Mouse (Mus musculus) embryonic stem cell, embryonic (primary cell): ENCODE measurements around the gene 1700013F07Rik.

ENCODE experiments used
- CTCF ChIA-PET, 4 experiments: fragments of 300-600 bp in 2 of 4; fragments of 350-600 bp in 2 of 4; sonication (Branson Sonifier 250); formaldehyde crosslinking; loops; one replicate each; lab custom pipeline; 2022; ENCODE audit warnings: inconsistent platforms in 2 of 4; lab: Charles Lee
- POLR2A ChIA-PET, 4 experiments: fragments of 300-600 bp in 2 of 4; fragments of 350-600 bp in 2 of 4; sonication (Branson Sonifier 250); formaldehyde crosslinking; loops; one replicate each; lab custom pipeline; 2022; ENCODE audit warnings: antibody characterized with exemption in 4 of 4, inconsistent platforms in 1 of 4; lab: Charles Lee

1700013F07Rik gene

GRCm38 (mm10) chr3:108533951-108534350 is at the start of gene 1700013F07Rik:
TSS of gene 1700013F07Rik (plus strand) at chr3:108534150.
- ChIA-PET CTCF (no interaction called here), POLR2A (interaction anchor here in 2 of 4 experiments (0.5 to 0.6 kb wide), 2 partner anchors 106 to 145 kb away, joined by 3 read pairs; no protein-coding TSS in a partner anchor)

DNA sequence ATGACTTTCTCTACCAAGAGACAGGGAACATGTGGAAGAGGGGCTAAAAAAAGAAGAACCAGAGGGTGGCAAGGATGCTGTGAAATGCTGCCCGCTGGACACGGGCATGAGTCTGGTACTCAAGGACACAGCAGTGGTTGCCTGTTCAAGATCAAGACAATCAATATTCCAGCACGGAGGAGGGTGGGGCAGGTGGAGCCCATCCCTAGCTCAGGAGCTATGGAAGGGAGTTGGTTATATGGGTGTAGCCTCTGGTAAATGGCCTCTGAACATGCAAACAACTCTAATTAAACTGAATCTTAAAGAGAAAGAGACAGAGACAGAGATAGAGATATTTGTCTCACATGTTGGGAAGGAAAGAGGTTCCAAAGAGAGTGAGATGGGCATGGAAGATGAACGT is 49.2 kb upstream of the 1700013F07Rik start:
- ChIA-PET CTCF (no interaction called here), POLR2A (no interaction called here)

DNA sequence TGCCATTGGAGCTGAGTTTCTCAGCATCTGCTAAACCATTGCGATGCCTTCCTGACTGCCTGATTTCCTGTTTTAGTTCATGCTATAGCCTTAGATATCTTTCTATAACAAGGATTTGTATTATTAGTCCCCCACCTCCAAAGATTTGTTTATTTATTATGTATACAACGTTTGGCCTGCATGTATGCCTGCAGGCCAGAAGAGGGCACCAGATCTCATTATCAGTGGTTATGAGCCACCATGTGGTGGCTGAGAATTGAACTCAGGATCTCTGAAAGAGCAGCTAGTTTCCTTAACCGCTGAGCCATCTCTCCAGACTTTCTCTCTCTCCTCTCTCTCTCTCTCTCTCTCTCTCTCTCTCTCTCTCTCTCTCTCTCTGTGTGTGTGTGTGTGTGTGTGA is 44.0 kb upstream of the 1700013F07Rik start:
- CTCF ChIA-PET: interaction anchor here in 3 of 4 experiments (0.6 to 2.0 kb wide), 15 partner anchors 23 to 1250 kb away, joined by 3 to 15 read pairs (median 4); partner anchors contain the start of genes Prpf38b (in 1 of the 3) and Stxbp3 (in 1 of the 3)
- POLR2A ChIA-PET: interaction anchor here in 3 of 4 experiments (0.6 to 3.9 kb wide), 11 partner anchors 11 to 1157 kb away, joined by 3 to 13 read pairs (median 3); partner anchors contain the start of gene Sars (in 2 of the 3)

DNA sequence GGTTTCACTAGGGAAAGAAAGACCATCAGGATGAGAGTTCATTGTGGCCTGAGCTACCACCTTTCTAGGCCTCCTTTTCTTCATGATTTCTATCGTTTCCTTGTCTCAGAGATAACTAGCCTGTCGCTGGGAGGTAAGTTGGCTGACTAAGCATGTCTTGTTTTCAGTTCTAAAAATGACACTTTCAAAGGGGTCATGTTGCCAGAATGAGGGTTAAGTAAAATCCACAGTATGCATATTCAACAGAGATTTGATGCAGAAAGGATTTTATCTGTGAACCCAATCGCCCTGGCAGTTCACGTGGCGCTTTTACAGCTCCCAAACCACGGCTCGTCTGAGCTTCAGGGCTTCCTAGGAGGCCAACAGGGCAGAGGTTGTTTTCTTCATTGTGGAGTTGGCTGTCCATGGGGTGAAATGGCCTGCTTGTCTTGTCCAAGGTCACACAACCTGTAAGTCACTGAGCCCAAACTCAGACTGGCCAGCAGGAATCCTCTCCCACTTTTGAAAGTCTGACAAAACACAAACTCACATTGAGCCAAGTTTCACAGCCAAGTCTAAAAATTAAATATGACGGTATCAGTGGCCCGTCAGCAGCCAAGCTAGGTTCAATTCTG is 39.0 kb upstream of the 1700013F07Rik start:
- ChIA-PET POLR2A (interaction anchor here in 1 of 4 experiments (0.7 kb wide), 1 partner anchor 51 kb away, joined by 3 read pairs; no protein-coding TSS in a partner anchor), CTCF (no interaction called here)

GRCm38 (mm10) chr3:108495486-108495885 is 38.5 kb upstream of the 1700013F07Rik start:
- ChIA-PET POLR2A (no interaction called here), CTCF (no interaction called here)

DNA sequence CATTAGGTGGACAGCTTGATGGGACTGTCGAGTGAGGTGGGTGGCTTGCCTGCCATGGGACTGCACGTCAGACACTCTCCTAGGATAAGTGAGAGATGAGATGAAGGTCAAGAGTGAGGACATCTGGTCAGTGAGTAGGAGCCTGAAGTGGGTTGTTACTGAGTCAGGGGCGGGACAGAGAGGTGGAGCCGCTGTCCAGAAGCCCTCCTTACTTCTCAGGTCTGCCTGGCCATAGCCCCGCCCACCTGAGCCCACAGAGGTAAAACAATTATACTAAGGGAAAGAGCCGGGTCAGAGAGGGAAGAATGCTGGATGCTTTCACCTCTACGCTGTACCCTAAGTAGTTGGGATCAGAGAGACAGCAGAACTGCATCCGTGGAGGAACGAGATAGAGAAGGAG is 36.3 kb upstream of the 1700013F07Rik start:
- ChIA-PET CTCF (interaction anchor here in 1 of 4 experiments (0.6 to 0.9 kb wide), 2 partner anchors 38 to 40 kb away, joined by 3 to 11 read pairs; no protein-coding TSS in a partner anchor), POLR2A (interaction anchor here in 2 of 4 experiments (0.6 to 1.2 kb wide), 3 partner anchors 13 to 53 kb away, joined by 3 to 4 read pairs (median 4); no protein-coding TSS in a partner anchor)

- ChIA-PET CTCF (no interaction called here), POLR2A (no interaction called here)
Observed at GRCm38 (mm10) chr3:108499826-108500225, 34.1 kb upstream of the 1700013F07Rik start.

DNA sequence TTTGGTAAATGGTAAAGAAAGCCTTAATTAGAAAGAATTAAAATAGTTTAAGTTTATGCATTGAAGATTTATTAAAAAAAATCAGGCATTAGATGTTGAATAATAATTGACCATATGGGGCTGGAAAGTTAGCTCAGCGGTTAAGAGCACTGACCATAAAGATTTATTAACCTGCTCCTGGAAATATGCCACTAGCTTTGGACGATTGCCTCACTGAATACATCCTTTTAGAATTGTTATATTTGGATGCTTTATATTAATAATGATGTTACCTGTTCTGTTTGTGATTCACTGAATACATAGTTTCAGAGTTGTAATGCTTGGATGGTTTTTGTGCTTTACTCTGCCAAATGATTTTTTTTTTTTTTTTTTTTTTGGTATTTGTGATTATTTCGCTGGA is 32.5 kb upstream of the 1700013F07Rik start:
- ChIA-PET CTCF (interaction anchor here in 1 of 4 experiments (0.7 kb wide), 1 partner anchor 1324 kb away, joined by 4 read pairs; no protein-coding TSS in a partner anchor), POLR2A (interaction anchor here in 1 of 4 experiments (0.7 to 1.0 kb wide), 2 partner anchors 57 to 64 kb away, joined by 3 read pairs; no protein-coding TSS in a partner anchor)

- ChIA-PET CTCF (no interaction called here), POLR2A (no interaction called here)
Observed at GRCm38 (mm10) chr3:108503908-108504307, 30.0 kb upstream of the 1700013F07Rik start.

DNA sequence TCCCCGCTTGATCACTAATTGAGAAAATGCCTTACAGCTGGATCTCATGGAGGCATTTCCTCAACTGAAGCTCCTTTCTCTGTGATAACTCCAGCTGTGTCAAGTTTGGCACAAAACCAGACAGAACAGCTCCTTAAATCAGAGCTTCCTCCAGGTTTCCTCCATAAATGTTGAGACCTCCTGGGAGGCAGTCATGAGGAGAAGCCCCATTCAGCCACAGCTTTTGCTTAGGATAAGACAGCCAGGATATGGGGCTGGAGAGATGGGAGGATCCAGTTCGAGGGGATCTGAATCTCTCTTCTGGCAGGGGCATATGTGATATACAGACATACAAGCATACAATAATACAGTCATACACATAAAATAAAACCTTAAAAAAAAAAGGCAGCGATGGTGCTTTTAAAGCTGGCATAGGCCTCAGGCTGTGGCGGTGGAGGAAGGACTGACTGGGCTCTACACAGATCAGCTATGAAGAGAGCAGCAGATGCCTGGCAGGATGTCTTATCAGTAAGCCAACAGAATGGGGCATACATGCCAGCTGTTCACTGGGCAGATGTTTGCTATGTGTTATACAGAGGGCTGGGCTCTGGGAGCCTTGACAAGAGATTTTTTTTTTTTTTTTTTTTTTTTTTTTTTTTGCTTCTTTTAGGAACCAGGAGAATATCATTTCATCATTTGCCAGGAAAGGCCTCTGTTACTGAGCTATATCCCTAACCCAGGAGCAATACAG is 25.0 kb upstream of the 1700013F07Rik start:
- POLR2A ChIA-PET: interaction anchor here (0.5 to 1.0 kb wide), 5 partner anchors 21 to 298 kb away, joined by 3 to 5 read pairs (median 4); partner anchors contain the start of gene Atxn7l2 (in 1 of the 4)
- CTCF ChIA-PET: interaction anchor here in 2 of 4 experiments (0.6 to 0.7 kb wide), 2 partner anchors 29 kb away, joined by 3 to 6 read pairs; no protein-coding TSS in a partner anchor

DNA sequence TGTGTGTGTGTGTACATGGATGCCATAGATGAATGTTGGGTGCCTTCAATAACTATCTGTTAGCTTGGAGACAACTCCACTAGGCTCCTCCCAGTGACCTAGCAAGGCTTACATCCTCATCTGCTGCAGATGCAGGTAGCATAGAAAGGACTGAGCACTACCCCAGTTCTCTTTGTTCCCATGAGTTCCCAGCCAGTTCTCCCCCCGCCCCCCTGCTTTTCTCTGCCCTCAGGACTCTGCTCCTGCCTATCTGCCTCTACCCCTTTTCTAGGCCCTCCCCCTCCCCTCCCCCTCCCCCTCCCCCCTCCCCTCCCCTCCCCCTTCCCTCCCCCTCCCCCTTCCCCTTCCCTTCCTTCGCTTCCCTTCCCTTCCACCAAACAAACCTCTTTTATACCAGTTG is 23.8 kb upstream of the 1700013F07Rik start:
- CTCF ChIA-PET: interaction anchor here in 1 of 4 experiments (0.7 kb wide), 1 partner anchor 150 kb away, joined by 9 read pairs; no protein-coding TSS in a partner anchor
- POLR2A ChIA-PET: no interaction called here

DNA sequence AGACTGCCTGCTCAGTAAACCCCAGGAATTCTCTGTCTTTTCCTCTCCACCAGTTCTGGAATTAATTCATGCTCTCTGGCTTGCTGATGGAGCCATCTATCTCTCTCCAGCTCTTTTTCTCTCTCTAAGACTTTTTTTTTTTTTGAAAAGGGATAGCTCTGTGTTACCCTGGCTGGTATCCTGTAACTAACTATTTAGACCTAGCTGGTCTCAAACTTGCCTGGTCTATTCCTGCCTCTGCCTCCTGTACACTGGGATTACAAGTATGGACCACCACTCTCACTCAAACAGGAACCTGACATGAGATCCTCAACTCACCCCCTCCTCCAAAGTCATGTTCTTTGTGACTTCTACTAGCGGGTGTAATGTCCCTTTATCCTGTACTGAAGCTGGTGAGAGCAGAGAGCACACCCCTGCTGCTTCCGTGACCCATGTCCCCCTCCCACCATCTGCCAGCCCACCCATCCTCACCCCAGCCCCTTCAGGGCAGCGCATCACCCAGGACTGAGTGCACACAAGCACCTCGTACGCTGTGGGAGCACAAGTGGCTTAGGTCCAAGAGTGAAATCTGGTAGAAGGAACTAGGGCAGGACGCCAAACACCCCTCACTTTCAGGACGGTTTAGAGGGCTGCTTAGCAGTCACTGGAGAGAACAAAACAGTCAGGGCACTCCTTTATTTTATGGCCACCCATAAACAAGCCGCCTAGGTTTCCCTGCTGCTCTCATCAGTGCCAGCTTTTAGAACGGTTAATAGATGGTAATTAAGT is 23.1 kb upstream of the 1700013F07Rik start:
- CTCF ChIA-PET: interaction anchor here in 1 of 4 experiments (0.7 to 0.8 kb wide), 2 partner anchors 110 to 149 kb away, joined by 9 to 14 read pairs; no protein-coding TSS in a partner anchor
- POLR2A ChIA-PET: interaction anchor here in 3 of 4 experiments (0.7 to 1.5 kb wide), 4 partner anchors 13 to 86 kb away, joined by 3 to 4 read pairs (median 3); no protein-coding TSS in a partner anchor

- CTCF ChIA-PET: interaction anchor here in 3 of 4 experiments (0.5 to 0.9 kb wide), 3 partner anchors 22 to 256 kb away, joined by 3 to 4 read pairs (median 4); partner anchors contain the start of gene 5330417C22Rik (in 1 of the 3)
Observed at GRCm38 (mm10) chr3:108513465-108513864, 20.5 kb upstream of the 1700013F07Rik start.

GRCm38 (mm10) chr3:108518276-108518675 is 15.7 kb upstream of the 1700013F07Rik start:
- ChIA-PET POLR2A (interaction anchor here in 2 of 4 experiments (0.6 to 1.3 kb wide), 4 partner anchors 12 to 1354 kb away, joined by 3 to 5 read pairs (median 3); no protein-coding TSS in a partner anchor), CTCF (interaction anchor here in 2 of 4 experiments (0.6 to 0.9 kb wide), 5 partner anchors 19 to 565 kb away, joined by 3 to 4 read pairs (median 3); no protein-coding TSS in a partner anchor)

More at GRCm38 (mm10) chr3:108513465-108513864, 20.5 kb upstream of the 1700013F07Rik start:
- POLR2A ChIA-PET: interaction anchor here in 3 of 4 experiments (0.5 to 1.9 kb wide), 8 partner anchors 10 to 258 kb away, joined by 3 to 5 read pairs (median 4); partner anchors contain the start of genes Gpsm2 (in 1 of the 3), Psrc1 (in 1 of the 3), Sars (in 1 of the 3) and Taf13 (in 1 of the 3)

DNA sequence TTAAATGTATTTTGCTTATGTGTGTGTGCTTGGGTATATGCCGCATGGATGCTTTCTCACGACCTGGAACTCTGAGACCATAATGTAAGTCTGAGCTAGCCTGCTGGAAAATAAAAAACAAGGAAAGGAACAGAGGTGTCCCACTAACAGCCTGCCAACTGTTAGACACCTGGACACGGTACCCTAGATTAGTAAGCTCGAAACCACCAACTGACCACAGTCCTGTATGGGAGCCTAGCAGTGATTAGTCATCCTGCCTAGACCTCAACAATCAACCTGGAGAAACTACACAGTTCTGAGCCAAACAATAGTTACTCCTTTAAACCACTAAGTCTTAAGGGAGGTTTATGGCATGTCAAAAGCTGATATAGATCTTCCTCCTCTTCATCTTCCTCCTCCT is 10.5 kb upstream of the 1700013F07Rik start:
- POLR2A ChIA-PET: interaction anchor here in 3 of 4 experiments (0.5 to 1.2 kb wide), 3 partner anchors 10 to 291 kb away, joined by 3 read pairs; partner anchors contain the start of gene Psrc1 (in 1 of the 3)
- CTCF ChIA-PET: interaction anchor here in 1 of 4 experiments (1.2 kb wide), 1 partner anchor 14 kb away, joined by 4 read pairs; no protein-coding TSS in a partner anchor

- ChIA-PET CTCF (interaction anchor here in 1 of 4 experiments (1.5 kb wide), 1 partner anchor 9 kb away, joined by 4 read pairs; no protein-coding TSS in a partner anchor), POLR2A (interaction anchor here in 1 of 4 experiments (1.3 kb wide), 1 partner anchor 20 kb away, joined by 3 read pairs; no protein-coding TSS in a partner anchor)
Observed at GRCm38 (mm10) chr3:108528489-108528888, 5.5 kb upstream of the 1700013F07Rik start.
